Comparison of ENCODE assay signal across 9 mouse cellular contexts in the genomic region with DNA sequence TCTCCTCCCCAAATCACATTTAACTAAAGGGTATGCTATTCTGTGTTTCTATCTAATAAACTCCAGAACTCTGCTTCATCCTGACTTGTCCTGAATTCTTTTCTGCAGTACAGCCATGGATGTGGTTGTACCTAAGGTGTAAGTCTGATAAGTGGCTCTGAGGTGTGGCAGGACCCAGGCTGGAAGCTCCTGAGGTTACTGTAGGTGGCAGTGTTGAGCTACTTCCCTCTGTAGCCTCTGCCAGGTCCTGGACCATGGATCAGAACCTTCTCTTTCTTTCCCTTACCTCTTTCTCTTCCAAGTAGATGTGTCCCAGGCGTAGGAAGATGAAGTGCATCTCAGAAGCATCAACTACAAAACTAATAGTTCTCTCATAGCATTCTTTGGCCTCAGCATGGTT. TPM values are rescaled to one million over a fixed set of nuclear protein-coding genes. Genes with fewer than 3 reads are reported as not detected.
DNase-seq lines count a peak whose midpoint lies in the region; ATAC-seq and TF ChIP-seq lines count a peak whose summit lies in the region.
"Had no signal": no experiment of that assay in that cellular context is flagged by ENCODE, and none has a peak within 500 bp of the region (broad histone marks: within the 10 kb centered on the region; RNA-seq: fewer than 3 reads in every experiment).

No protein-coding gene starts in this region.

- intact Hi-C loops in heart, postnatal 25 days (cut with DNase I), result no loop called here

- no peak for DNase-seq in heart, postnatal 0 days (ENCODE audit: low spot score)
- DNase-seq in heart, postnatal 25 days (ENCODE audit: low spot score), result no peak
- peak; percentile 22 for DNase-seq in thymus, adult 2 months
- no peak for DNase-seq in thymus, adult 18-20 months
- peak; percentile 30 for DNase-seq in embryonic facial prominence, embryonic 14.5 days (ENCODE audit: low spot score)
- peak; percentile 18 to 23 for DNase-seq in lung, adult 18-20 months
- DNase-seq in thymus, postnatal 4 days, result peak; percentile 47
- DNase-seq in spleen, adult 12 weeks (ENCODE audit: low spot score), result no peak

- no peak for TF ChIP-seq EP300 in heart, postnatal 0 days (IDR thresholded peaks at IDR 0.05; ENCODE audit: low read depth)

- no peak overlapping the region for H3K4me3 ChIP-seq in heart, postnatal 0 days (ENCODE audit: low read depth, low read length)
- H3K4me3 ChIP-seq in thymus, adult 2 months (ENCODE audit: control insufficient read depth, insufficient read depth, low read length), result no peak overlapping the region
- no peak overlapping the region for H3K4me3 ChIP-seq in embryonic facial prominence, embryonic 14.5 days (ENCODE audit: low read depth, low read length)
- H3K4me3 ChIP-seq: embryonic facial prominence, embryonic 12.5 days had no signal

- H3K9me3 ChIP-seq in heart, postnatal 0 days (replicated peaks; ENCODE audit: control insufficient read depth, low read length), result no peaks in the 10 kb centered on the region
- no peaks in the 10 kb centered on the region for H3K9me3 ChIP-seq in embryonic facial prominence, embryonic 14.5 days (ENCODE audit: control insufficient read depth, low read length)
- H3K9me3 ChIP-seq: embryonic facial prominence, embryonic 12.5 days had no signal

- H3K4me2 ChIP-seq in heart, postnatal 0 days (ENCODE audit: low read depth, low read length), result no peak overlapping the region
- no peak overlapping the region for H3K4me2 ChIP-seq in embryonic facial prominence, embryonic 14.5 days (ENCODE audit: low read depth, low read length)
- H3K4me2 ChIP-seq: embryonic facial prominence, embryonic 12.5 days had no signal

- 44% methylated on average over 1 of the region's 1 CpGs for WGBS in heart, postnatal 0 days
- WGBS in thymus, adult 2 months, result 85% methylated on average over 1 of the region's 1 CpGs
- WGBS in embryonic facial prominence, embryonic 14.5 days, result 54% methylated on average over 1 of the region's 1 CpGs

- no peaks in the 10 kb centered on the region for H3K36me3 ChIP-seq in heart, postnatal 0 days (replicated peaks; ENCODE audit: control insufficient read depth, insufficient read depth, low read length)
- H3K36me3 ChIP-seq in thymus, adult 2 months (ENCODE audit: control insufficient read depth, insufficient read depth, low read length), result no peaks in the 10 kb centered on the region
- H3K36me3 ChIP-seq in embryonic facial prominence, embryonic 14.5 days (ENCODE audit: control insufficient read depth, insufficient read depth, low read length), result no peaks in the 10 kb centered on the region
- H3K36me3 ChIP-seq: embryonic facial prominence, embryonic 12.5 days had no signal

- no peak for ATAC-seq in heart, postnatal 0 days (ENCODE audit: insufficient read depth, low read depth)
- peak; percentile 58; the same call in 1 of the 2 replicates for ATAC-seq in embryonic facial prominence, embryonic 14.5 days (ENCODE audit: low read depth)

- TF ChIP-seq CTCF in heart, postnatal 0 days (IDR thresholded peaks at IDR 0.05; ENCODE audit: low read depth), result peak; percentile 56
- TF ChIP-seq CTCF in thymus, adult 2 months (IDR thresholded peaks at IDR 0.05; ENCODE audit: borderline replicate concordance, control insufficient read depth, extremely low read depth, insufficient read depth, low read length, poor library complexity), result no peak

- no peak overlapping the region for H3K9ac ChIP-seq in heart, postnatal 0 days (replicated peaks; ENCODE audit: low read depth, low read length)
- H3K9ac ChIP-seq in embryonic facial prominence, embryonic 14.5 days (ENCODE audit: low read depth, low read length), result no peak overlapping the region
- H3K9ac ChIP-seq: embryonic facial prominence, embryonic 12.5 days had no signal

- no peaks in the 10 kb centered on the region for H3K27me3 ChIP-seq in heart, postnatal 0 days (ENCODE audit: control insufficient read depth, insufficient read depth, low read length)
- H3K27me3 ChIP-seq in thymus, adult 2 months (ENCODE audit: control insufficient read depth, insufficient read depth, low read length), result no peaks in the 10 kb centered on the region
- H3K27me3 ChIP-seq in embryonic facial prominence, embryonic 14.5 days (replicated peaks; ENCODE audit: control insufficient read depth, insufficient read depth, low read length), result no peaks in the 10 kb centered on the region
- H3K27me3 ChIP-seq: embryonic facial prominence, embryonic 12.5 days had no signal

- H3K4me1 ChIP-seq in heart, postnatal 0 days (ENCODE audit: control insufficient read depth, insufficient read depth), result no peaks in the 10 kb centered on the region
- H3K4me1 ChIP-seq in thymus, adult 2 months (replicated peaks; ENCODE audit: control insufficient read depth, insufficient read depth, low read length), result no peaks in the 10 kb centered on the region
- no peaks in the 10 kb centered on the region for H3K4me1 ChIP-seq in embryonic facial prominence, embryonic 14.5 days (ENCODE audit: control insufficient read depth, insufficient read depth, low read length)
- H3K4me1 ChIP-seq: embryonic facial prominence, embryonic 12.5 days had no signal

- H3K27ac ChIP-seq in heart, postnatal 0 days (ENCODE audit: low read depth), result no peak overlapping the region
- H3K27ac ChIP-seq in thymus, adult 2 months (ENCODE audit: control insufficient read depth, insufficient read depth, low read length), result no peak overlapping the region
- no peak overlapping the region for H3K27ac ChIP-seq in embryonic facial prominence, embryonic 14.5 days (replicated peaks; ENCODE audit: low read depth, low read length)
- H3K27ac ChIP-seq: embryonic facial prominence, embryonic 12.5 days had no signal

- TF ChIP-seq POLR2A in thymus, adult 2 months (IDR thresholded peaks at IDR 0.05; ENCODE audit: control insufficient read depth, extremely low read depth, insufficient read depth, low read length, poor library complexity), result no peak

RNA-seq across cellular contexts. Expression of gene Mrps16, which starts 6.6 kb away (rescaled TPM):
- total RNA-seq in heart, postnatal 0 days (2014; rRNA removed; ENCODE audit: low replicate concordance), result 67.4 and 79.3 TPM in 2 replicates
- polyA plus RNA-seq in heart, postnatal 0 days (2015; fragmentation: Nextera tagmentation; extraction: Ambion mirVana), result 122 and 127 TPM in 2 replicates
- total RNA-seq in heart, postnatal 25 days (2021), result 10 to 100 TPM; 72.6 to 81.0 TPM
- 49.9 and 56.3 TPM in 2 replicates for polyA plus RNA-seq in thymus, adult 2 months (2012; rRNA removed)
- 92.3 and 94.4 TPM in 2 replicates for polyA plus RNA-seq in embryonic facial prominence, embryonic 14.5 days (2014; fragmentation: Nextera tagmentation; extraction: Ambion mirVana)

RNA-seq across cellular contexts. Expression of gene Dnajc9, which starts 11.4 kb away (rescaled TPM):
- total RNA-seq in heart, postnatal 0 days (2014; rRNA removed; ENCODE audit: low replicate concordance), result 20.6 and 41.9 TPM in 2 replicates
- polyA plus RNA-seq in heart, postnatal 0 days (2015; fragmentation: Nextera tagmentation; extraction: Ambion mirVana), result 41.4 and 44.7 TPM in 2 replicates
- 10 to 100 TPM; 10.1 to 11.5 TPM for total RNA-seq in heart, postnatal 25 days (2021)
- polyA plus RNA-seq in thymus, adult 2 months (2012; rRNA removed), result 73.8 and 94.8 TPM in 2 replicates
- polyA plus RNA-seq in embryonic facial prominence, embryonic 14.5 days (2014; fragmentation: Nextera tagmentation; extraction: Ambion mirVana), result 141 and 155 TPM in 2 replicates

RNA-seq across cellular contexts. Expression of gene Cfap70, which starts 52.0 kb away (rescaled TPM):
- 0.15 TPM in 1 of 2 replicates, not detected in the other for total RNA-seq in heart, postnatal 0 days (2014; rRNA removed; ENCODE audit: low replicate concordance)
- 0.11 and 0.38 TPM in 2 replicates for polyA plus RNA-seq in heart, postnatal 0 days (2015; fragmentation: Nextera tagmentation; extraction: Ambion mirVana)
- total RNA-seq in heart, postnatal 25 days (2021), result not detected
- 0.06 TPM in 1 of 2 replicates, not detected in the other for polyA plus RNA-seq in thymus, adult 2 months (2012; rRNA removed)
- 0.77 and 3.2 TPM in 2 replicates for polyA plus RNA-seq in embryonic facial prominence, embryonic 14.5 days (2014; fragmentation: Nextera tagmentation; extraction: Ambion mirVana)

RNA-seq across cellular contexts. Expression of gene Fam149b, which starts 52.1 kb away (rescaled TPM):
- 43.7 and 49.4 TPM in 2 replicates for total RNA-seq in heart, postnatal 0 days (2014; rRNA removed; ENCODE audit: low replicate concordance)
- polyA plus RNA-seq in heart, postnatal 0 days (2015; fragmentation: Nextera tagmentation; extraction: Ambion mirVana), result 16.5 and 19.1 TPM in 2 replicates
- 10 to 100 TPM; 34.0 to 34.1 TPM for total RNA-seq in heart, postnatal 25 days (2021)
- 28.4 and 34.5 TPM in 2 replicates for polyA plus RNA-seq in thymus, adult 2 months (2012; rRNA removed)
- polyA plus RNA-seq in embryonic facial prominence, embryonic 14.5 days (2014; fragmentation: Nextera tagmentation; extraction: Ambion mirVana), result 32.7 and 32.8 TPM in 2 replicates

RNA-seq across cellular contexts. Expression of gene Ecd, which starts 52.1 kb away (rescaled TPM):
- 19.1 and 38.5 TPM in 2 replicates for total RNA-seq in heart, postnatal 0 days (2014; rRNA removed; ENCODE audit: low replicate concordance)
- 23.2 and 24.3 TPM in 2 replicates for polyA plus RNA-seq in heart, postnatal 0 days (2015; fragmentation: Nextera tagmentation; extraction: Ambion mirVana)
- 10 to 100 TPM; 29.9 to 36.2 TPM for total RNA-seq in heart, postnatal 25 days (2021)
- polyA plus RNA-seq in thymus, adult 2 months (2012; rRNA removed), result 24.5 and 29.9 TPM in 2 replicates
- 46.9 and 49.4 TPM in 2 replicates for polyA plus RNA-seq in embryonic facial prominence, embryonic 14.5 days (2014; fragmentation: Nextera tagmentation; extraction: Ambion mirVana)

Comparison
In these comparisons a context has a peak if more than half of its experiments do, and no peak if none do; other contexts are left out.
1. DNase-seq: peak in thymus, adult 2 months (single experiment), embryonic facial prominence, embryonic 14.5 days (single experiment), lung, adult 18-20 months (2 of 2) and thymus, postnatal 4 days (single experiment); none in heart, postnatal 0 days (single experiment), heart, postnatal 25 days (single experiment), thymus, adult 18-20 months (0 of 2) and spleen, adult 12 weeks (single experiment).